Mouse (Mus musculus) forebrain, embryonic 14.5 days (tissue): ENCODE measurements around the gene Prpf40b. TPM values are rescaled to one million over a fixed set of nuclear protein-coding genes. Genes with fewer than 3 reads are reported as not detected.

ENCODE experiments used
- ATAC-seq: fragments of 200-750 bp; cut with Nextera tagmentation; 2 replicates; pipeline ENCODE4 v1.8.0; 2017; ENCODE audit warnings: mild to moderate bottlenecking, moderate library complexity
- DNase-seq: peaks from one replicate; pipeline ENCODE4 v3.0.0-alpha.2; 2015; ENCODE audit warnings: low spot score
- H3K27ac ChIP-seq: fragments of 300-500 bp; sonication (generic); 2 replicates; pipeline ENCODE4 v1.5.1; 2014; ENCODE audit warnings: low read depth, mild to moderate bottlenecking, control low read depth, low read length, moderate library complexity
- H3K27me3 ChIP-seq: fragments of 300-500 bp; sonication (generic); replicated peaks from 2 replicates; pipeline ENCODE4 v1.6.1; 2014; ENCODE audit warnings: low read length, control low read depth, mixed read lengths; ENCODE audit not compliant: control insufficient read depth, insufficient read depth
- H3K36me3 ChIP-seq: fragments of 300-500 bp; sonication (generic); 2 replicates; pipeline ENCODE4 v1.6.1; 2014; ENCODE audit warnings: low read length, control low read depth; ENCODE audit not compliant: control insufficient read depth, insufficient read depth
- H3K4me1 ChIP-seq: fragments of 300-500 bp; sonication (generic); 2 replicates; pipeline ENCODE4 v1.6.1; 2014; ENCODE audit warnings: antibody characterized with exemption, low read length, control low read depth; ENCODE audit not compliant: control insufficient read depth, insufficient read depth
- H3K4me2 ChIP-seq: fragments of 300-500 bp; sonication (generic); 2 replicates; pipeline ENCODE4 v1.6.1; 2014; ENCODE audit warnings: mild to moderate bottlenecking, control low read depth, low read length
- H3K4me3 ChIP-seq: fragments of 300-500 bp; sonication (generic); 2 replicates; pipeline ENCODE4 v1.5.1; 2014; ENCODE audit warnings: low read depth, low read length, control low read depth
- H3K9ac ChIP-seq: fragments of 300-500 bp; sonication (generic); 2 replicates; pipeline ENCODE4 v1.6.1; 2014; ENCODE audit warnings: mild to moderate bottlenecking, low read length, control low read depth, moderate library complexity
- H3K9me3 ChIP-seq: fragments of 300-500 bp; sonication (generic); replicated peaks from 2 replicates; pipeline ENCODE4 v1.6.1; 2016; ENCODE audit warnings: low read length, control low read depth, mixed read lengths; ENCODE audit not compliant: control insufficient read depth
- WGBS: fragments of 180-500 bp; shearing (Covaris S2); extraction: QIAGEN DNeasy Blood & Tissue Kit; methylation state at CpG from one replicate; pipeline ENCODE4 v1.1.7; 2014; 5-methylcytosine and 5-hydroxymethylcytosine counted together
- polyA plus RNA-seq: library from polyadenylated mRNA; unstranded; fragments of >200 nt; fragmentation: Nextera tagmentation; extraction: Ambion mirVana; gene quantifications from 2 replicates; pipeline ENCODE4 v1.2.1, GENCODE M21; 2014

Prpf40b gene
- polyA plus RNA-seq, 1 experiment from 2014 or later, result 57.2 TPM

- H3K36me3 ChIP-seq, result peaks cover 6% of the 10 kb centered on the region; the same call in 1 of the 2 replicates
- H3K9me3 ChIP-seq, result no peaks in the 10 kb centered on the region
- no peaks in the 10 kb centered on the region for H3K27me3 ChIP-seq
- H3K27ac ChIP-seq, result no peak overlapping the region
- no peak overlapping the region for H3K4me2 ChIP-seq
- DNase-seq (no peak), ATAC-seq (no peak)
- no peak overlapping the region for H3K4me3 ChIP-seq
- no peak overlapping the region for H3K9ac ChIP-seq
- WGBS, result 93% methylated on average over 6 of the region's 6 CpGs
- H3K4me1 ChIP-seq, result no peaks in the 10 kb centered on the region; the same call in 1 of the 2 replicates
Measured at GRCm38 (mm10) chr15:99253772-99254171, 41.1 kb upstream of the Prpf40b start.

- H3K36me3 ChIP-seq, result no peaks in the 10 kb centered on the region
- H3K27ac ChIP-seq, result no peak overlapping the region
- H3K4me2 ChIP-seq, result no peak overlapping the region
- DNase-seq (no peak), ATAC-seq (no peak)
- H3K9ac ChIP-seq, result no peak overlapping the region
- no peaks in the 10 kb centered on the region for H3K9me3 ChIP-seq
- WGBS, result 87% methylated on average over 2 of the region's 2 CpGs
- H3K4me3 ChIP-seq, result no peak overlapping the region
- H3K27me3 ChIP-seq, result no peaks in the 10 kb centered on the region
- no peaks in the 10 kb centered on the region; the same call in 1 of the 2 replicates for H3K4me1 ChIP-seq
Measured at GRCm38 (mm10) chr15:99254477-99255005, 40.3 kb upstream of the Prpf40b start.

GRCm38 (mm10) chr15:99255241-99255749 lies 39.6 kb upstream of the Prpf40b start:
- WGBS, result 92% methylated on average over 6 of the region's 6 CpGs
- no peaks in the 10 kb centered on the region for H3K36me3 ChIP-seq
- H3K9me3 ChIP-seq, result no peaks in the 10 kb centered on the region
- no peak overlapping the region for H3K4me3 ChIP-seq
- no peaks in the 10 kb centered on the region for H3K27me3 ChIP-seq
- no peaks in the 10 kb centered on the region; the same call in 1 of the 2 replicates for H3K4me1 ChIP-seq
- H3K9ac ChIP-seq, result no peak overlapping the region
- H3K4me2 ChIP-seq, result no peak overlapping the region
- H3K27ac ChIP-seq, result no peak overlapping the region
- no peak for ATAC-seq
- no peak for DNase-seq

GRCm38 (mm10) chr15:99259167-99259729 lies 35.6 kb upstream of the Prpf40b start:
- no peak overlapping the region for H3K27ac ChIP-seq
- H3K9me3 ChIP-seq, result no peaks in the 10 kb centered on the region
- H3K9ac ChIP-seq, result no peak overlapping the region
- peak overlapping the region; percentile 39; the same call in 1 of the 2 replicates for H3K4me2 ChIP-seq
- ATAC-seq (peak; percentile 44), DNase-seq (no peak)
- H3K36me3 ChIP-seq, result no peaks in the 10 kb centered on the region
- no peak overlapping the region for H3K4me3 ChIP-seq
- H3K4me1 ChIP-seq, result no peaks in the 10 kb centered on the region
- H3K27me3 ChIP-seq, result no peaks in the 10 kb centered on the region
- WGBS, result 70% methylated on average over 8 of the region's 8 CpGs

- H3K27me3 ChIP-seq, result no peaks in the 10 kb centered on the region
- no peak overlapping the region for H3K27ac ChIP-seq
- H3K4me2 ChIP-seq, result peak overlapping the region; percentile 39
- no peak overlapping the region for H3K9ac ChIP-seq
- WGBS, result under 1% methylated on average over 8 of the region's 10 CpGs
- DNase-seq (peak; percentile 68), ATAC-seq (0 out of 2 replicates have a peak, but pooled peaks have one; percentile 26)
- no peaks in the 10 kb centered on the region for H3K36me3 ChIP-seq
- no peaks in the 10 kb centered on the region for H3K4me1 ChIP-seq
- no peak overlapping the region for H3K4me3 ChIP-seq
- no peaks in the 10 kb centered on the region for H3K9me3 ChIP-seq
Measured at GRCm38 (mm10) chr15:99259730-99260252, 35.1 kb upstream of the Prpf40b start.

GRCm38 (mm10) chr15:99262702-99263101 lies 32.2 kb upstream of the Prpf40b start:
- Histone ChIP-seq H3K36me3 (no peaks in the 10 kb centered on the region), H3K27ac (no peak overlapping the region), H3K4me1 (no peaks in the 10 kb centered on the region)

GRCm38 (mm10) chr15:99264363-99264762 lies 30.5 kb upstream of the Prpf40b start:
- H3K9ac ChIP-seq, result no peak overlapping the region
- H3K36me3 ChIP-seq, result no peaks in the 10 kb centered on the region
- ATAC-seq, result no peak
- no peak overlapping the region for H3K4me2 ChIP-seq
- no peaks in the 10 kb centered on the region for H3K4me1 ChIP-seq
- no peak overlapping the region for H3K4me3 ChIP-seq
- 71% methylated on average over 2 of the region's 2 CpGs for WGBS
- H3K9me3 ChIP-seq, result no peaks in the 10 kb centered on the region
- no peak for DNase-seq
- no peaks in the 10 kb centered on the region for H3K27me3 ChIP-seq
- no peak overlapping the region for H3K27ac ChIP-seq

More at GRCm38 (mm10) chr15:99262702-99263101, 32.2 kb upstream of the Prpf40b start:
- 36% methylated on average over 10 of the region's 10 CpGs for WGBS
- Histone ChIP-seq H3K4me2 (no peak overlapping the region), H3K9me3 (no peaks in the 10 kb centered on the region), H3K9ac (no peak overlapping the region), H3K4me3 (no peak overlapping the region), H3K27me3 (no peaks in the 10 kb centered on the region)
- ATAC-seq (no peak), DNase-seq (no peak)

GRCm38 (mm10) chr15:99265679-99266078 lies 29.2 kb upstream of the Prpf40b start:
- peak; percentile 42; the same call in 1 of the 2 replicates for ATAC-seq
- WGBS, result 21% methylated on average over 4 of the region's 4 CpGs
- H3K4me3 ChIP-seq, result no peak overlapping the region
- no peaks in the 10 kb centered on the region for H3K36me3 ChIP-seq
- no peak overlapping the region for H3K4me2 ChIP-seq
- H3K9ac ChIP-seq, result no peak overlapping the region
- no peak overlapping the region for H3K27ac ChIP-seq
- DNase-seq, result peak; percentile 91
- no peaks in the 10 kb centered on the region for H3K4me1 ChIP-seq
- H3K27me3 ChIP-seq, result no peaks in the 10 kb centered on the region
- no peaks in the 10 kb centered on the region for H3K9me3 ChIP-seq

GRCm38 (mm10) chr15:99276095-99276494 lies 18.8 kb upstream of the Prpf40b start:
- Histone ChIP-seq H3K27me3 (no peaks in the 10 kb centered on the region), H3K4me3 (no peak overlapping the region), H3K36me3 (no peaks in the 10 kb centered on the region), H3K9ac (no peak overlapping the region), H3K4me1 (0 out of 2 replicates have a peak, but pooled peaks cover 2% of the 10 kb centered on the region), H3K27ac (no peak overlapping the region), H3K9me3 (no peaks in the 10 kb centered on the region), H3K4me2 (no peak overlapping the region)
- no peak for ATAC-seq
- WGBS, result 88% methylated on average over 8 of the region's 8 CpGs
- DNase-seq, result no peak
